Mouse (Mus musculus): ENCODE results near the gene Olfr875. TPM values are rescaled to one million over a fixed set of nuclear protein-coding genes. Genes with fewer than 3 reads are reported as not detected.

Gene Olfr875
- polyA plus RNA-seq, 1 experiment from 2014 or later, result not detected

- Histone ChIP-seq H3K27me3 (ENCODE audit: low read depth, poor library complexity, severe bottlenecking) (no peaks in the 10 kb centered on the region), H3K9me3 (replicated peaks) (no peaks in the 10 kb centered on the region), H3K36me3 (no peaks in the 10 kb centered on the region), H3K27ac (replicated peaks) (no peak within 1 kb of the TSS), H3K4me1 (no peaks in the 10 kb centered on the region), H3K4me3 (no peak within 1 kb of the TSS)
- no peak for DNase-seq (ENCODE audit: low spot score)
These were observed 31.1 kb downstream of the Olfr875 start, which contains the start of gene Olfr876 for GRCm38 (mm10) chr9:37802731-37803130. Olfr876 (plus strand) TSS chr9:37803031.

- no peak overlapping the region for H3K27ac ChIP-seq (replicated peaks)
- no peaks in the 10 kb centered on the region for H3K36me3 ChIP-seq
- H3K9me3 ChIP-seq (replicated peaks), result no peaks in the 10 kb centered on the region
- H3K4me3 ChIP-seq, result no peak overlapping the region
- no peak for DNase-seq (ENCODE audit: low spot score)
- H3K4me1 ChIP-seq, result no peaks in the 10 kb centered on the region
- no peaks in the 10 kb centered on the region for H3K27me3 ChIP-seq (ENCODE audit: low read depth, poor library complexity, severe bottlenecking)
These were observed 35.6 kb downstream of the Olfr875 start for GRCm38 (mm10) chr9:37807235-37807634.

- no peak for DNase-seq (ENCODE audit: low spot score)
- 92% methylated on average over 3 of the region's 3 CpGs for WGBS
These were observed 36.8 kb downstream of the Olfr875 start for GRCm38 (mm10) chr9:37808456-37808855.

GRCm38 (mm10) chr9:37808976-37809375, 37.3 kb downstream of the Olfr875 start:
- Histone ChIP-seq H3K27ac (replicated peaks) (no peak overlapping the region), H3K27me3 (ENCODE audit: low read depth, poor library complexity, severe bottlenecking) (no peaks in the 10 kb centered on the region), H3K4me1 (no peaks in the 10 kb centered on the region), H3K36me3 (no peaks in the 10 kb centered on the region), H3K9me3 (replicated peaks) (no peaks in the 10 kb centered on the region), H3K4me3 (no peak overlapping the region)
- no peak for DNase-seq (ENCODE audit: low spot score)
- 91% methylated on average over 2 of the region's 2 CpGs for WGBS

More at GRCm38 (mm10) chr9:37808456-37808855, 36.8 kb downstream of the Olfr875 start:
- Histone ChIP-seq H3K27me3 (ENCODE audit: low read depth, poor library complexity, severe bottlenecking) (no peaks in the 10 kb centered on the region), H3K9me3 (replicated peaks) (no peaks in the 10 kb centered on the region), H3K27ac (replicated peaks) (no peak overlapping the region), H3K4me3 (no peak overlapping the region), H3K4me1 (no peaks in the 10 kb centered on the region), H3K36me3 (no peaks in the 10 kb centered on the region)

GRCm38 (mm10) chr9:37814696-37815095, 43.0 kb downstream of the Olfr875 start:
- H3K4me3 ChIP-seq, result no peak overlapping the region
- no peak for DNase-seq (ENCODE audit: low spot score)
- H3K27ac ChIP-seq (replicated peaks), result no peak overlapping the region
- WGBS, result 69% methylated on average over 3 of the region's 3 CpGs
- H3K36me3 ChIP-seq, result no peaks in the 10 kb centered on the region
- H3K9me3 ChIP-seq (replicated peaks), result no peaks in the 10 kb centered on the region
- H3K4me1 ChIP-seq, result peaks cover 5% of the 10 kb centered on the region; the same call in 1 of the 2 replicates
- no peaks in the 10 kb centered on the region for H3K27me3 ChIP-seq (ENCODE audit: low read depth, poor library complexity, severe bottlenecking)

Other genes starting within 250 kb of the Olfr875 start
- gene Esam, start 243.8 kb upstream of the Olfr875 start, polyA plus RNA-seq (2016; fragmentation: Nextera tagmentation; extraction: Ambion mirVana), result 28.6 and 31.5 TPM in 2 replicates
- gene Vsig2, start 232.6 kb upstream of the Olfr875 start, polyA plus RNA-seq (2016; fragmentation: Nextera tagmentation; extraction: Ambion mirVana), result 0.39 and 0.66 TPM in 2 replicates
- 1.1 and 1.3 TPM in 2 replicates for gene Nrgn, start 219.0 kb upstream of the Olfr875 start, polyA plus RNA-seq (2016; fragmentation: Nextera tagmentation; extraction: Ambion mirVana)
- 6.5 and 7.0 TPM in 2 replicates for gene Siae, start 216.2 kb upstream of the Olfr875 start, polyA plus RNA-seq (2016; fragmentation: Nextera tagmentation; extraction: Ambion mirVana)
- 13.5 and 13.9 TPM in 2 replicates for gene Spa17, start 158.1 kb upstream of the Olfr875 start, polyA plus RNA-seq (2016; fragmentation: Nextera tagmentation; extraction: Ambion mirVana)
- gene Tbrg1, start 114.5 kb upstream of the Olfr875 start, polyA plus RNA-seq (2016; fragmentation: Nextera tagmentation; extraction: Ambion mirVana), result 133 and 142 TPM in 2 replicates
- 0.17 and 0.22 TPM in 2 replicates for gene Panx3, start 102.6 kb upstream of the Olfr875 start, polyA plus RNA-seq (2016; fragmentation: Nextera tagmentation; extraction: Ambion mirVana)
- not detected in 2 replicates for gene Olfr160, start 55.6 kb upstream of the Olfr875 start, polyA plus RNA-seq (2016; fragmentation: Nextera tagmentation; extraction: Ambion mirVana)
- gene Olfr874, start 26.8 kb upstream of the Olfr875 start, polyA plus RNA-seq (2016; fragmentation: Nextera tagmentation; extraction: Ambion mirVana), result not detected in 2 replicates
- not detected in 2 replicates for gene Olfr876, start 31.2 kb downstream of the Olfr875 start, polyA plus RNA-seq (2016; fragmentation: Nextera tagmentation; extraction: Ambion mirVana)
- gene Olfr877, start 82.4 kb downstream of the Olfr875 start, polyA plus RNA-seq (2016; fragmentation: Nextera tagmentation; extraction: Ambion mirVana), result not detected in 2 replicates
- not detected in 2 replicates for gene Olfr145, start 124.9 kb downstream of the Olfr875 start, polyA plus RNA-seq (2016; fragmentation: Nextera tagmentation; extraction: Ambion mirVana)
- gene Olfr878, start 146.0 kb downstream of the Olfr875 start, polyA plus RNA-seq (2016; fragmentation: Nextera tagmentation; extraction: Ambion mirVana), result not detected in 2 replicates
- gene Olfr881, start 220.0 kb downstream of the Olfr875 start, polyA plus RNA-seq (2016; fragmentation: Nextera tagmentation; extraction: Ambion mirVana), result not detected in 2 replicates

Measured in midbrain, embryonic 10.5 days (tissue).